Mouse (Mus musculus): ENCODE data around the gene Rnf224. TPM values are rescaled to one million over a fixed set of nuclear protein-coding genes. Genes with fewer than 3 reads are reported as not detected.

The Rnf224 gene
- polyA plus RNA-seq, 1 experiment from 2014 or later: not detected

DNA sequence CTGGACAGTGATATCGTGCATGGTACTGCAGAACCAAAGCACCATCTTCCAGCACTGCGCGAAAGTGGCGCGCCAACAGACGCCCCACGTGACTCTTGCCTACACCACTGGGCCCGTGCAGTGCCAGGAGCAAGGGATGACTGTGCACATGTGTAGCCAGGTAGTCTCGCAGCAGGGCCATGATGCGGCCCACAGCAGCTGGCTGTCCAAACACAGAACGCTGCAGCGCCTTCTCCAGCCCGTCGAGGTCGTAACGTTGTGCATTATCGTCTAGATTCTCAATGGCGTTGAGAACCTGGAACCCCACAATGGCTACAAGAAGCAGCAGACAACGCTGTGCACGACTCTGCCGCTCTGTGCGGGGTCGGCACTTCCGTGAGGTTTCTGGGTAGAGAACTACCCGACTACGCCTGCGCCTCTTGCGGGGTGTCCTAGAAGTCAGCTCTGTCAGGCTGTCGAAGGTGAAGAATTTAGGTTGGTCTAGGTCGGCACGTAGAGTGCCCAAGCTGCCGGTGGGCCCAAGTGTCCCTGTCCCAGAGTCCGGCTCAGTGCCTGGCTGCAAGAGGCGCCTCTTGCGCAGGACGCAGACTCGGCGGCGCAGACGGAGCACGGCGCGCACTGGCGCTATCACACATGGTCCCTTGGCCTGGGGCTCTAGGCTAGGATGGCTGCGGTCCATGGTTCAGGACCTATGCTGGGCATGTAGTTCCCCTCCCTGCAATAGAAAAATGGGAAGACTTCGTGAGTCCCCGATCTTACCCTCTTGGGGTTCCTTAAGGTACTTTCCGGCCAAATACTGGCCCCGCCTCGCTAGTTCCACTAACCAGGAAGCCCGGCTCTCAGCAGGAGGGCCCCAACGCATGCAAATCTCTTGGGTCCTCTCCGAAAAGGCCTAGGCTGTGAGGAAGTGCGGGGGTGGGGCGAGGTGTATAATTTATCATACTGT lies 41.1 kb downstream of the Rnf224 start:
- Histone ChIP-seq H3K4me3 (peak overlapping the region; percentile 39), H3K27ac (replicated peaks) (peak overlapping the region; percentile 11; the same call in 1 of the 2 replicates), H3K27me3 (ENCODE audit: low read depth, poor library complexity, severe bottlenecking) (peaks cover 51% of the 10 kb centered on the region), H3K4me1 (peaks cover 34% of the 10 kb centered on the region), H3K9me3 (replicated peaks) (no peaks in the 10 kb centered on the region), H3K36me3 (peaks cover 26% of the 10 kb centered on the region)
- 22% methylated on average over 55 of the region's 55 CpGs for WGBS
- no peak for DNase-seq (ENCODE audit: low spot score)

- H3K4me1 ChIP-seq: peaks cover 34% of the 10 kb centered on the region
- peak overlapping the region; percentile 39; the same call in 1 of the 2 replicates for H3K4me3 ChIP-seq
- peaks cover 51% of the 10 kb centered on the region for H3K27me3 ChIP-seq (ENCODE audit: low read depth, poor library complexity, severe bottlenecking)
- peaks cover 17% of the 10 kb centered on the region for H3K36me3 ChIP-seq
- WGBS: 82% methylated on average over 17 of the region's 17 CpGs
- 0 out of 2 replicates have a peak overlapping the region, but pooled peaks have one; percentile 11 for H3K27ac ChIP-seq (replicated peaks)
- no peak for DNase-seq (ENCODE audit: low spot score)
- no peaks in the 10 kb centered on the region for H3K9me3 ChIP-seq (replicated peaks)
Measured at GRCm38 (mm10) chr2:25194486-25195171, 42.0 kb downstream of the Rnf224 start.

GRCm38 (mm10) chr2:25194006-25194405 lies 42.6 kb downstream of the Rnf224 start:
- DNase-seq (ENCODE audit: low spot score): no peak

GRCm38 (mm10) chr2:25193330-25193770 lies 43.2 kb downstream of the Rnf224 start:
- Histone ChIP-seq H3K9me3 (replicated peaks) (no peaks in the 10 kb centered on the region), H3K36me3 (peaks cover 5% of the 10 kb centered on the region; the same call in 1 of the 2 replicates), H3K4me1 (peaks cover 34% of the 10 kb centered on the region), H3K27me3 (ENCODE audit: low read depth, poor library complexity, severe bottlenecking) (peaks cover 51% of the 10 kb centered on the region), H3K27ac (replicated peaks) (peak overlapping the region; percentile 59; the same call in 1 of the 2 replicates), H3K4me3 (no peak overlapping the region)
- DNase-seq (ENCODE audit: low spot score): peak; percentile 86
- WGBS: 3% methylated on average over 6 of the region's 6 CpGs

More at GRCm38 (mm10) chr2:25194006-25194405, 42.6 kb downstream of the Rnf224 start:
- H3K4me1 ChIP-seq: peaks cover 34% of the 10 kb centered on the region
- no peaks in the 10 kb centered on the region for H3K9me3 ChIP-seq (replicated peaks)
- 78% methylated on average over 5 of the region's 5 CpGs for WGBS
- H3K36me3 ChIP-seq: peaks cover 11% of the 10 kb centered on the region
- H3K4me3 ChIP-seq: no peak overlapping the region
- H3K27me3 ChIP-seq (ENCODE audit: low read depth, poor library complexity, severe bottlenecking): peaks cover 51% of the 10 kb centered on the region
- H3K27ac ChIP-seq (replicated peaks): no peak overlapping the region

DNA sequence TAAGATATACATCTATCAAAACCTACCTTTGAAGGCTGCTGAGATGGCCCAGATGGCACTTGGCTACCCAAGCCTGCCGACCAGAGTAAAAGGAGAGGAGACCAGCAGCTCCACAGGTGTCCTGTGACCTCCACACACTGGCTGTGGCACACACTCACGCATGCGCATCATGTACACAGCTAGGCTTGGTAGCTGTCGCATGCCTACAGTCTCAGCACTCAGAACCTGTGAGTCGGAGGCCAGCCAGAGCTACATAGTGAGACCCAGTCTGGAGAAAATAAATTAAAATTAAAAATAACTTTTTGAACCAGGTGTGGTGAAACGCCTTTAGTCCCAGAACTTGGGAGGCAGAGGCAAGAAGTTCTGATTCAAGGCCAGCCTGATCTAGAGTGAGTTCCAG lies 48.7 kb downstream of the Rnf224 start:
- Histone ChIP-seq H3K36me3 (peaks cover 20% of the 10 kb centered on the region), H3K4me1 (peaks cover 43% of the 10 kb centered on the region), H3K9me3 (replicated peaks) (no peaks in the 10 kb centered on the region), H3K27ac (replicated peaks) (no peak overlapping the region), H3K4me3 (no peak overlapping the region), H3K27me3 (ENCODE audit: low read depth, poor library complexity, severe bottlenecking) (peaks cover 10% of the 10 kb centered on the region; the same call in 1 of the 2 replicates)
- WGBS: 88% methylated on average over 6 of the region's 6 CpGs
- DNase-seq (ENCODE audit: low spot score): no peak

DNA sequence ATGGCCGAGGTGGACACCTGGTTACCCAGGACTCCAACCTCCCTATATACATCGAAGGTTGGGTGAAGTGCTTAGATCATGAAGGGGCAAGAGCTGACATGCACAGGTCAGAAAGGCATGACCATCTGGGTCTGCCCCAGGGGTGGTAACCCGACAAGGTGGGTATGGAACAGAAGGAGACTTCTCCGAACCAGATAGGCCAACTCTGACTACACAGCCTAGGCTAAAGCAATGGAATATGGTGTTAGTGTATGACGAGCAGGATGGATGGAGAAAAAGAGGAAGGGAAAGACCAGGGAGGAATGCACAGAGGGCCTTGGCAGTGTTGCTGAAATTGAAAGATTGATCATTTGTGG lies 50.0 kb downstream of the Rnf224 start:
- H3K36me3 ChIP-seq: peaks cover 20% of the 10 kb centered on the region
- peaks cover 10% of the 10 kb centered on the region; the same call in 1 of the 2 replicates for H3K27me3 ChIP-seq (ENCODE audit: low read depth, poor library complexity, severe bottlenecking)
- H3K27ac ChIP-seq (replicated peaks): peak overlapping the region; percentile 97
- H3K9me3 ChIP-seq (replicated peaks): no peaks in the 10 kb centered on the region
- 28% methylated on average over 5 of the region's 5 CpGs for whole genome bisulfite sequencing
- peak overlapping the region; percentile 90 for H3K4me3 ChIP-seq
- peaks cover 48% of the 10 kb centered on the region for H3K4me1 ChIP-seq
- DNase-seq (ENCODE audit: low spot score): no peak

GRCm38 (mm10) chr2:25185625-25186574 lies 50.7 kb downstream of the Rnf224 start:
- WGBS: 0% methylated on average over 64 of the region's 64 CpGs

GRCm38 (mm10) chr2:25184496-25184895 lies 52.1 kb downstream of the Rnf224 start:
- 93% methylated on average over 7 of the region's 7 CpGs for WGBS
- peaks cover 66% of the 10 kb centered on the region for H3K4me1 ChIP-seq
- H3K36me3 ChIP-seq: peaks cover 20% of the 10 kb centered on the region
- no peak for DNase-seq (ENCODE audit: low spot score)
- peak overlapping the region; percentile 90 for H3K4me3 ChIP-seq
- peak overlapping the region; percentile 97 for H3K27ac ChIP-seq (replicated peaks)
- no peaks in the 10 kb centered on the region for H3K9me3 ChIP-seq (replicated peaks)
- peaks cover 17% of the 10 kb centered on the region for H3K27me3 ChIP-seq (ENCODE audit: low read depth, poor library complexity, severe bottlenecking)

More at GRCm38 (mm10) chr2:25185625-25186574, 50.7 kb downstream of the Rnf224 start:
- H3K27ac ChIP-seq (replicated peaks): peak overlapping the region; percentile 97
- peaks cover 10% of the 10 kb centered on the region; the same call in 1 of the 2 replicates for H3K27me3 ChIP-seq (ENCODE audit: low read depth, poor library complexity, severe bottlenecking)
- H3K4me1 ChIP-seq: peaks cover 53% of the 10 kb centered on the region
- no peaks in the 10 kb centered on the region for H3K9me3 ChIP-seq (replicated peaks)
- H3K4me3 ChIP-seq: peak overlapping the region; percentile 90
- H3K36me3 ChIP-seq: peaks cover 20% of the 10 kb centered on the region
- DNase-seq (ENCODE audit: low spot score): peak; percentile 96

Other genes starting within 250 kb of the Rnf224 start
- 66.4 and 84.9 TPM in 2 replicates for gene Nsmf, start 182.4 kb downstream of the Rnf224 start, polyA plus RNA-seq (2016; fragmentation: Nextera tagmentation; extraction: Ambion mirVana)
- not detected in 2 replicates for gene Entpd8, start 156.5 kb downstream of the Rnf224 start, polyA plus RNA-seq (2016; fragmentation: Nextera tagmentation; extraction: Ambion mirVana)
- 0.09 TPM in 1 of 2 replicates, not detected in the other for gene Noxa1, start 141.6 kb downstream of the Rnf224 start, polyA plus RNA-seq (2016; fragmentation: Nextera tagmentation; extraction: Ambion mirVana)
- gene Nrarp, start 56.0 kb downstream of the Rnf224 start, polyA plus RNA-seq (2016; fragmentation: Nextera tagmentation; extraction: Ambion mirVana): 65.8 and 74.1 TPM in 2 replicates
- gene Tor4a, start 39.9 kb downstream of the Rnf224 start, polyA plus RNA-seq (2016; fragmentation: Nextera tagmentation; extraction: Ambion mirVana): 1.3 and 1.9 TPM in 2 replicates
- gene Nelfb, start 25.3 kb downstream of the Rnf224 start, polyA plus RNA-seq (2016; fragmentation: Nextera tagmentation; extraction: Ambion mirVana): 131 and 140 TPM in 2 replicates
- not detected in 2 replicates for gene Stpg3, start 22.1 kb downstream of the Rnf224 start, polyA plus RNA-seq (2016; fragmentation: Nextera tagmentation; extraction: Ambion mirVana)
- gene Fam166a, start 18.0 kb downstream of the Rnf224 start, polyA plus RNA-seq (2016; fragmentation: Nextera tagmentation; extraction: Ambion mirVana): 0.62 TPM in 1 of 2 replicates, not detected in the other
- gene Tubb4b, start 12.1 kb downstream of the Rnf224 start, polyA plus RNA-seq (2016; fragmentation: Nextera tagmentation; extraction: Ambion mirVana): 682 and 743 TPM in 2 replicates
- gene Slc34a3, start 2.4 kb downstream of the Rnf224 start, polyA plus RNA-seq (2016; fragmentation: Nextera tagmentation; extraction: Ambion mirVana): not detected in 2 replicates
- gene Rnf208, start 5.5 kb upstream of the Rnf224 start, polyA plus RNA-seq (2016; fragmentation: Nextera tagmentation; extraction: Ambion mirVana): 28.3 and 32.0 TPM in 2 replicates
- gene Cysrt1, start 5.7 kb upstream of the Rnf224 start, polyA plus RNA-seq (2016; fragmentation: Nextera tagmentation; extraction: Ambion mirVana): 0.21 and 0.22 TPM in 2 replicates
- gene AL732309.1, start 10.1 kb upstream of the Rnf224 start, polyA plus RNA-seq (2016; fragmentation: Nextera tagmentation; extraction: Ambion mirVana): 7.2 and 8.6 TPM in 2 replicates
- gene Tmem203, start 18.7 kb upstream of the Rnf224 start, polyA plus RNA-seq (2016; fragmentation: Nextera tagmentation; extraction: Ambion mirVana): 19.1 and 20.2 TPM in 2 replicates
- 7.5 and 7.8 TPM in 2 replicates for gene Tprn, start 25.8 kb upstream of the Rnf224 start, polyA plus RNA-seq (2016; fragmentation: Nextera tagmentation; extraction: Ambion mirVana)
- 243 and 252 TPM in 2 replicates for gene Ssna1, start 35.7 kb upstream of the Rnf224 start, polyA plus RNA-seq (2016; fragmentation: Nextera tagmentation; extraction: Ambion mirVana)
- 141 and 153 TPM in 2 replicates for gene Anapc2, start 35.7 kb upstream of the Rnf224 start, polyA plus RNA-seq (2016; fragmentation: Nextera tagmentation; extraction: Ambion mirVana)
- not detected in 2 replicates for gene Tmem210, start 51.4 kb upstream of the Rnf224 start, polyA plus RNA-seq (2016; fragmentation: Nextera tagmentation; extraction: Ambion mirVana)
- not detected in 2 replicates for gene Lrrc26, start 53.1 kb upstream of the Rnf224 start, polyA plus RNA-seq (2016; fragmentation: Nextera tagmentation; extraction: Ambion mirVana)
- 1.5 and 1.8 TPM in 2 replicates for gene Grin1, start 82.4 kb upstream of the Rnf224 start, polyA plus RNA-seq (2016; fragmentation: Nextera tagmentation; extraction: Ambion mirVana)
- gene Man1b1, start 95.6 kb upstream of the Rnf224 start, polyA plus RNA-seq (2016; fragmentation: Nextera tagmentation; extraction: Ambion mirVana): 55.6 and 62.8 TPM in 2 replicates
- gene Dpp7, start 119.6 kb upstream of the Rnf224 start, polyA plus RNA-seq (2016; fragmentation: Nextera tagmentation; extraction: Ambion mirVana): 16.2 and 20.2 TPM in 2 replicates
- gene Uap1l1, start 128.9 kb upstream of the Rnf224 start, polyA plus RNA-seq (2016; fragmentation: Nextera tagmentation; extraction: Ambion mirVana): 6.0 and 8.4 TPM in 2 replicates
- 73.4 and 86.4 TPM in 2 replicates for gene Sapcd2, start 135.5 kb upstream of the Rnf224 start, polyA plus RNA-seq (2016; fragmentation: Nextera tagmentation; extraction: Ambion mirVana)
- gene Entpd2, start 159.1 kb upstream of the Rnf224 start, polyA plus RNA-seq (2016; fragmentation: Nextera tagmentation; extraction: Ambion mirVana): 0.26 TPM in 1 of 2 replicates, not detected in the other
- 80.6 and 125 TPM in 2 replicates for gene Npdc1, start 162.6 kb upstream of the Rnf224 start, polyA plus RNA-seq (2016; fragmentation: Nextera tagmentation; extraction: Ambion mirVana)
- not detected in 2 replicates for gene Fut7, start 186.5 kb upstream of the Rnf224 start, polyA plus RNA-seq (2016; fragmentation: Nextera tagmentation; extraction: Ambion mirVana)
- gene Abca2, start 191.9 kb upstream of the Rnf224 start, polyA plus RNA-seq (2016; fragmentation: Nextera tagmentation; extraction: Ambion mirVana): 6.2 and 8.1 TPM in 2 replicates
- 1.1 and 1.9 TPM in 2 replicates for gene Clic3, start 220.1 kb upstream of the Rnf224 start, polyA plus RNA-seq (2016; fragmentation: Nextera tagmentation; extraction: Ambion mirVana)
- gene Paxx, start 224.3 kb upstream of the Rnf224 start, polyA plus RNA-seq (2016; fragmentation: Nextera tagmentation; extraction: Ambion mirVana): 17.4 and 26.4 TPM in 2 replicates
- 0.16 TPM in 1 of 2 replicates, not detected in the other for gene Ptgds, start 233.3 kb upstream of the Rnf224 start, polyA plus RNA-seq (2016; fragmentation: Nextera tagmentation; extraction: Ambion mirVana)

Data from midbrain, embryonic 10.5 days (tissue).